Mouse (Mus musculus) testis, adult 2 months (tissue): ENCODE results near the gene Adamts7.

Experiments
- CTCF ChIP-seq: fragments of 200-500 bp; IDR thresholded peaks from 2 replicates; pipeline ENCODE4 v1.5.1; 2012; ENCODE audit warnings: low read depth, mild to moderate bottlenecking, inconsistent platforms, low read length, moderate library complexity; ENCODE audit not compliant: control insufficient read depth, insufficient read depth, insufficient replicate concordance
- POLR2A ChIP-seq: fragments of 200-500 bp; IDR thresholded peaks from 2 replicates; pipeline ENCODE4 v1.6.1; 2012; ENCODE audit warnings: low read depth, mild to moderate bottlenecking, inconsistent platforms, low read length, moderate library complexity; ENCODE audit not compliant: control insufficient read depth

DNA sequence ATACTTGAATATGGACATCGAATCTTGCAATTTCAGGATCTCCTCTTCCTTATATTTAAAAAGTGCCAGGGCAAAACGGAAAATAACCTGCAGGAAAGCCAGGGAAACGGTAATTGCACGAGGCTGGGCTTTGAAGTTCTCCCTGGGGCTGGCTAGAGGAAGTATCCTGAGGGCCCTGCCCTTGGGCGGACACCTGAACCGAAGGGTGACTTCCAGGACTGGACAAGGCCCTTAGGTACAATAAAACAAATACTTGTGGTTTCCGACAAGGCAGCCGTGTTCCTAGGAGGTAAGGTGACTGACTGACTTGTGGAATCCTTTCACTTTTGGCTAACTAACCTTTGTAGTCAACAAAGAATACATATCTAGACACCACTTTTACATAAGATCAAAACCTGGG, 44.9 kb downstream of the Adamts7 start:
- TF ChIP-seq CTCF, result no peak
- no peak for TF ChIP-seq POLR2A
